Mouse (Mus musculus) liver, embryonic 14.5 days (tissue): ENCODE measurements around the gene P2rx7.

Experiments used
- CTCF ChIP-seq: IDR thresholded peaks from 2 replicates; pipeline ENCODE4 v1.5.1; 2016; ENCODE audit warnings: antibody characterized with exemption, low read depth, control low read depth
- EP300 ChIP-seq: IDR thresholded peaks from 2 replicates; pipeline ENCODE4 v1.6.1; 2016; ENCODE audit warnings: antibody characterized with exemption, low read depth

DNA sequence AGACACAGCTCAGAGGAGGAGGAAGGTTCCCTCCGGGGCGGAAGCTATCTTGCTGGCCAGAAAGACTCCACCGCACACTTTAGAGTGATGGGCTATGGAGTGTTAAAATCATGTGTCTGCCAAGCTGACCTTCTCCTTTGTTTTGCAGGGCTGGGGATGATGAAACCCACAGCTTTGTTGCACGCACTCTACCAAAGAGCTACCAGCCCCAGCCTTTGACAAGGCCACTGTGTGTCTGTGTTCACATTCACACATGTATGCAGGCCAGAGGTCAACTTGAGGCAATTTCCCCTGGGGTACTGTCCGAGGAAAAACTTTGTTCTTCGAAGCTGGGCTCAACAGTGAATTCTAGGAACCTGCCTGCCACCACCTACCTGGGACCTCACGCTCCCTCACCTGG is 92.1 kb downstream of the P2rx7 start:
- TF ChIP-seq CTCF, result no peak
- no peak for TF ChIP-seq EP300
